Mouse (Mus musculus): ENCODE measurements around the gene Tbc1d19. TPM values are rescaled to one million over a fixed set of nuclear protein-coding genes. Genes with fewer than 3 reads are reported as not detected.

The Tbc1d19 gene
- polyA plus RNA-seq, 1 experiment = 22.5 TPM

DNA sequence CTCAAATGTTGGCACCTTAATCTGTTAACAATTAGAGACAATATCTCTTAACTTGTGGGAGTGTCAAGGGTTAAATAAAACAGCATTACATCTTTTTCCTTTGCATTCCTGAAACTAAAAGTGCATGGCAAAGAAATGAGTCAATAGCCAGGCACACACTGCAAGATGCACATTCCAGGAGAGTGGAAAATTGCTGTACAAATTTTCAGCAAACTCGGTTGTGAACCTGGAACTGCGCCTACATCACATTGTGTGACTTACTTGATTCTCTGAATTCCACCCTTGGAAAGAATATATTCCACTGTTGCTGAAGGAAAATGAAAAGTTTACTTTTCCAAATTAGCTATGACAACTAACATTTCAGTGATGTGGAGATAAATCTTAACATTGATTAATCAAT lies 8.0 kb upstream of the Tbc1d19 start:
- Histone ChIP-seq H3K9me3 (replicated peaks; ENCODE audit: control insufficient read depth, insufficient read depth, low read length, poor library complexity, severe bottlenecking) (no peaks in the 10 kb centered on the region), H3K9ac (ENCODE audit: low read depth, poor library complexity, severe bottlenecking) (no peak overlapping the region), H3K27me3 (ENCODE audit: control insufficient read depth, insufficient read depth, low read length, poor library complexity, severe bottlenecking) (no peaks in the 10 kb centered on the region), H3K4me1 (ENCODE audit: control insufficient read depth, insufficient read depth, low read length) (no peaks in the 10 kb centered on the region), H3K27ac (ENCODE audit: insufficient read depth, low read length) (no peak overlapping the region), H3K4me3 (ENCODE audit: low read depth, low read length) (no peak overlapping the region), H3K36me3 (ENCODE audit: control insufficient read depth, insufficient read depth, low read length, poor library complexity, severe bottlenecking) (no peaks in the 10 kb centered on the region)
- no peak for TF ChIP-seq EP300 (IDR thresholded peaks at IDR 0.05; ENCODE audit: insufficient read depth, low read depth, low read length)
- TF ChIP-seq CTCF (IDR thresholded peaks at IDR 0.05; ENCODE audit: low read depth, low read length) = no peak
- TF ChIP-seq POLR2A (IDR thresholded peaks at IDR 0.05; ENCODE audit: insufficient read depth, low read length) = no peak

- Histone ChIP-seq H3K36me3 (ENCODE audit: control insufficient read depth, insufficient read depth, low read length, poor library complexity, severe bottlenecking) (no peaks in the 10 kb centered on the region), H3K9ac (ENCODE audit: low read depth, poor library complexity, severe bottlenecking) (no peak overlapping the region), H3K27me3 (ENCODE audit: control insufficient read depth, insufficient read depth, low read length, poor library complexity, severe bottlenecking) (no peaks in the 10 kb centered on the region), H3K9me3 (replicated peaks; ENCODE audit: control insufficient read depth, insufficient read depth, low read length, poor library complexity, severe bottlenecking) (no peaks in the 10 kb centered on the region), H3K4me3 (ENCODE audit: low read depth, low read length) (no peak overlapping the region), H3K4me1 (ENCODE audit: control insufficient read depth, insufficient read depth, low read length) (no peaks in the 10 kb centered on the region), H3K27ac (ENCODE audit: insufficient read depth, low read length) (no peak overlapping the region)
- no peak for TF ChIP-seq POLR2A (IDR thresholded peaks at IDR 0.05; ENCODE audit: insufficient read depth, low read length)
- no peak for TF ChIP-seq CTCF (IDR thresholded peaks at IDR 0.05; ENCODE audit: low read depth, low read length)
- no peak for TF ChIP-seq EP300 (IDR thresholded peaks at IDR 0.05; ENCODE audit: insufficient read depth, low read depth, low read length)
These were observed 10.3 kb downstream of the Tbc1d19 start for GRCm38 (mm10) chr5:53819711-53820110.

GRCm38 (mm10) chr5:53825886-53826285 lies 16.5 kb downstream of the Tbc1d19 start:
- no peak overlapping the region for H3K27ac ChIP-seq (ENCODE audit: insufficient read depth, low read length)
- H3K36me3 ChIP-seq (ENCODE audit: control insufficient read depth, insufficient read depth, low read length, poor library complexity, severe bottlenecking) = no peaks in the 10 kb centered on the region
- H3K9me3 ChIP-seq (replicated peaks; ENCODE audit: control insufficient read depth, insufficient read depth, low read length, poor library complexity, severe bottlenecking) = no peaks in the 10 kb centered on the region
- H3K27me3 ChIP-seq (ENCODE audit: control insufficient read depth, insufficient read depth, low read length, poor library complexity, severe bottlenecking) = no peaks in the 10 kb centered on the region
- TF ChIP-seq CTCF (IDR thresholded peaks at IDR 0.05; ENCODE audit: low read depth, low read length) = no peak
- no peak for TF ChIP-seq EP300 (IDR thresholded peaks at IDR 0.05; ENCODE audit: insufficient read depth, low read depth, low read length)
- no peak for TF ChIP-seq POLR2A (IDR thresholded peaks at IDR 0.05; ENCODE audit: insufficient read depth, low read length)
- no peak overlapping the region for H3K4me3 ChIP-seq (ENCODE audit: low read depth, low read length)
- no peaks in the 10 kb centered on the region for H3K4me1 ChIP-seq (ENCODE audit: control insufficient read depth, insufficient read depth, low read length)
- H3K9ac ChIP-seq (ENCODE audit: low read depth, poor library complexity, severe bottlenecking) = no peak overlapping the region

DNA sequence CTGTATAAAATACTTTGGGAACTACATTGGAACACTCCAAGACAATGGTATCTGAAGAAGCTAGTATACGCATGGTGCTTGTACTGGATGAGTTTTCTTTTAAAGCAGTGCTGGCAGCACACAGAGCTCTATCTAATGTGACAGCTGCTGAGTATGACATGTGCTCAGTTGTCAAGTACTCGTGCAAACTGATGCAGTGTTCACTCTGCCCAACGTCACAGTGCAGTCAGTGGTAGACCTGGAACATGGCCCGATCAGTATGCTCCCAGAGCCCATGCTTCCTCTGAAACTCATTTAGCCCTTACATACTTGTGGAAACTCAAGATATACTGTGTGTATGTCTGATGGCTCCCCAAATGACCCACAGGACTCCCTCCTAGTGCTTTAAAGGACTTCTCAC lies 25.1 kb downstream of the Tbc1d19 start:
- H3K4me1 ChIP-seq (ENCODE audit: control insufficient read depth, insufficient read depth, low read length) = no peaks in the 10 kb centered on the region
- H3K27ac ChIP-seq (ENCODE audit: insufficient read depth, low read length) = no peak overlapping the region
- H3K9ac ChIP-seq (ENCODE audit: low read depth, poor library complexity, severe bottlenecking) = no peak overlapping the region
- H3K36me3 ChIP-seq (ENCODE audit: control insufficient read depth, insufficient read depth, low read length, poor library complexity, severe bottlenecking) = no peaks in the 10 kb centered on the region
- no peak overlapping the region for H3K4me3 ChIP-seq (ENCODE audit: low read depth, low read length)
- H3K9me3 ChIP-seq (replicated peaks; ENCODE audit: control insufficient read depth, insufficient read depth, low read length, poor library complexity, severe bottlenecking) = no peaks in the 10 kb centered on the region
- H3K27me3 ChIP-seq (ENCODE audit: control insufficient read depth, insufficient read depth, low read length, poor library complexity, severe bottlenecking) = no peaks in the 10 kb centered on the region
- TF ChIP-seq CTCF (IDR thresholded peaks at IDR 0.05; ENCODE audit: low read depth, low read length) (no peak), EP300 (IDR thresholded peaks at IDR 0.05; ENCODE audit: insufficient read depth, low read depth, low read length) (no peak), POLR2A (IDR thresholded peaks at IDR 0.05; ENCODE audit: insufficient read depth, low read length) (no peak)

DNA sequence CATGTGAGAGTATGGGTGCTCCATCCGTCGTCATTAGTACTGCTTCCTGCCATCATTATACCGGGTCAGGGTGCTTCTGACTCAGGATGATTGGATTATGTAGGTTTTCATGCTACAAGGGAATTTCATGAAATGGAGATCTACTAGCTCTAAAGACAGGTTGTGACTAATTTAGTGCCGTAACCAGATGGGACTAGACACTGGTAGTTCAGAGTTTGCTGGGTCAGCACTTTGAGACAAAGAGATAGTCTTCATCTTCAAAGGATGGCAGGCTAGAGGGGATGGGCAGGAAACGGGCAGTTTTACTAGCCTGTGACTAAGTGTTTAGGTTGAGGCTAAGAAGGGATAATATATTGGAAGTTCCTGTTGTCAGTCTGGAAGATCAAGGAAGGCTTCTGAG lies 31.9 kb downstream of the Tbc1d19 start:
- TF ChIP-seq POLR2A (IDR thresholded peaks at IDR 0.05; ENCODE audit: insufficient read depth, low read length) (no peak), CTCF (IDR thresholded peaks at IDR 0.05; ENCODE audit: low read depth, low read length) (no peak), EP300 (IDR thresholded peaks at IDR 0.05; ENCODE audit: insufficient read depth, low read depth, low read length) (no peak)

GRCm38 (mm10) chr5:53848294-53848942 lies 39.0 kb downstream of the Tbc1d19 start:
- Histone ChIP-seq H3K9me3 (replicated peaks; ENCODE audit: control insufficient read depth, insufficient read depth, low read length, poor library complexity, severe bottlenecking) (no peaks in the 10 kb centered on the region), H3K27ac (ENCODE audit: insufficient read depth, low read length) (no peak overlapping the region), H3K9ac (ENCODE audit: low read depth, poor library complexity, severe bottlenecking) (no peak overlapping the region), H3K27me3 (ENCODE audit: control insufficient read depth, insufficient read depth, low read length, poor library complexity, severe bottlenecking) (no peaks in the 10 kb centered on the region), H3K36me3 (ENCODE audit: control insufficient read depth, insufficient read depth, low read length, poor library complexity, severe bottlenecking) (no peaks in the 10 kb centered on the region), H3K4me1 (ENCODE audit: control insufficient read depth, insufficient read depth, low read length) (no peaks in the 10 kb centered on the region), H3K4me3 (ENCODE audit: low read depth, low read length) (no peak overlapping the region)
- TF ChIP-seq EP300 (IDR thresholded peaks at IDR 0.05; ENCODE audit: insufficient read depth, low read depth, low read length) (no peak), POLR2A (IDR thresholded peaks at IDR 0.05; ENCODE audit: insufficient read depth, low read length) (no peak), CTCF (IDR thresholded peaks at IDR 0.05; ENCODE audit: low read depth, low read length) (no peak)

More for the DNA sequence above, 31.9 kb downstream of the Tbc1d19 start:
- H3K9me3 ChIP-seq (replicated peaks; ENCODE audit: control insufficient read depth, insufficient read depth, low read length, poor library complexity, severe bottlenecking) = no peaks in the 10 kb centered on the region
- no peaks in the 10 kb centered on the region for H3K36me3 ChIP-seq (ENCODE audit: control insufficient read depth, insufficient read depth, low read length, poor library complexity, severe bottlenecking)
- no peak overlapping the region for H3K27ac ChIP-seq (ENCODE audit: insufficient read depth, low read length)
- H3K4me3 ChIP-seq (ENCODE audit: low read depth, low read length) = no peak overlapping the region
- H3K4me1 ChIP-seq (ENCODE audit: control insufficient read depth, insufficient read depth, low read length) = no peaks in the 10 kb centered on the region
- H3K9ac ChIP-seq (ENCODE audit: low read depth, poor library complexity, severe bottlenecking) = no peak overlapping the region
- H3K27me3 ChIP-seq (ENCODE audit: control insufficient read depth, insufficient read depth, low read length, poor library complexity, severe bottlenecking) = no peaks in the 10 kb centered on the region

Measured in ES-Bruce4 (cell line).